Mouse (Mus musculus): ENCODE data around the gene Lhfpl2.

Gene Lhfpl2

GRCm38 (mm10) chr13:94212179-94212578 lies 154.6 kb downstream of the Lhfpl2 start:
- no peak for DNase-seq (ENCODE audit: low spot score in 2 of 2)

- no peak for DNase-seq (ENCODE audit: low spot score in 2 of 2)
Measured at GRCm38 (mm10) chr13:94212716-94213115, 155.1 kb downstream of the Lhfpl2 start.

GRCm38 (mm10) chr13:94223609-94224008 lies 166.0 kb downstream of the Lhfpl2 start:
- no peak for DNase-seq (ENCODE audit: low spot score in 2 of 2)

GRCm38 (mm10) chr13:94224717-94225705 lies 167.4 kb downstream of the Lhfpl2 start:
- DNase-seq (ENCODE audit: low spot score in 2 of 2) = no peak

- no peak for DNase-seq (ENCODE audit: low spot score in 2 of 2)
Measured at GRCm38 (mm10) chr13:94231871-94232270, 174.3 kb downstream of the Lhfpl2 start.

- DNase-seq (ENCODE audit: low spot score in 2 of 2) = no peak
Measured at GRCm38 (mm10) chr13:94239488-94239887, 181.9 kb downstream of the Lhfpl2 start.

GRCm38 (mm10) chr13:94240111-94240510 lies 182.5 kb downstream of the Lhfpl2 start:
- DNase-seq (ENCODE audit: low spot score in 2 of 2) = no peak

GRCm38 (mm10) chr13:94240873-94241272 lies 183.3 kb downstream of the Lhfpl2 start:
- no peak for DNase-seq (ENCODE audit: low spot score in 2 of 2)

GRCm38 (mm10) chr13:94241892-94242524 lies 184.4 kb downstream of the Lhfpl2 start:
- no peak for DNase-seq (ENCODE audit: low spot score in 2 of 2)

GRCm38 (mm10) chr13:94242897-94243296 lies 185.3 kb downstream of the Lhfpl2 start:
- no peak for DNase-seq (ENCODE audit: low spot score in 2 of 2)
